Mouse (Mus musculus): ENCODE data around the gene Aifm2. TPM values are rescaled to one million over a fixed set of nuclear protein-coding genes. Genes with fewer than 3 reads are reported as not detected.

Gene Aifm2
- polyA plus RNA-seq, 2 experiments, result 12.9 to 14.9 TPM

DNA sequence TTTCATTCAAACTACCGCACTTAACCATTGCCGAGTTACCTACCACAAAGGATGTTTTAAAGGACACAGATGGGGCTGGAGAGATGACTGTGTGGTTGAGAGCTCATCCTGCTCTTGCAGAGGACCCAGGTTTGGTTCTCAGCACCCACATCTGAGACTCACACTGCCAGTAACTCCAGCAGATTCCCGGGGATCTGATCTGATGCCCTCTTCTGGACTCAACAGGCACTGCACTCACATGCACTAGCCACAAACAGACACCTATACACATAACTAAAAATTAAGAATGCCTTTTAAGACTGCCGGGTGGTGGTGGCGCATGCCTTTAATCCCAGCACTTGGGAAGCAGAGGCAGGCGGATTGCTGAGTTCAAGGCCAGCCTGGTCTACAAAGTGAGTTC is 15.1 kb downstream of the Aifm2 start:
- TF ChIP-seq POLR2A (IDR thresholded peaks at IDR 0.05; ENCODE audit: borderline replicate concordance, extremely low read depth, insufficient read depth, insufficient read length), result no peak
- Histone ChIP-seq H3K27me3 (ENCODE audit: control insufficient read depth, insufficient read depth, low read length) (no peaks in the 10 kb centered on the region), H3K9me3 (ENCODE audit: control insufficient read depth, low read length) (no peaks in the 10 kb centered on the region), H3K4me3 (replicated peaks; ENCODE audit: low read length) (no peak overlapping the region), H3K27ac (replicated peaks; ENCODE audit: low read depth, low read length) (no peak overlapping the region), H3K36me3 (ENCODE audit: control insufficient read depth, insufficient read depth, low read length) (peaks cover 5% of the 10 kb centered on the region; the same call in 1 of the 2 replicates), H3K4me1 (ENCODE audit: control insufficient read depth, insufficient read depth, low read length) (no peaks in the 10 kb centered on the region), H3K9ac (ENCODE audit: low read depth, low read length, severe bottlenecking) (no peak overlapping the region), H3K4me2 (replicated peaks; ENCODE audit: low read depth, low read length, severe bottlenecking) (no peak overlapping the region)
- 92% methylated on average over 6 of the region's 6 CpGs for WGBS
- DNase-seq (ENCODE audit: low spot score) (no peak), ATAC-seq (ENCODE audit: low FRiP score, low read depth) (no peak)

DNA sequence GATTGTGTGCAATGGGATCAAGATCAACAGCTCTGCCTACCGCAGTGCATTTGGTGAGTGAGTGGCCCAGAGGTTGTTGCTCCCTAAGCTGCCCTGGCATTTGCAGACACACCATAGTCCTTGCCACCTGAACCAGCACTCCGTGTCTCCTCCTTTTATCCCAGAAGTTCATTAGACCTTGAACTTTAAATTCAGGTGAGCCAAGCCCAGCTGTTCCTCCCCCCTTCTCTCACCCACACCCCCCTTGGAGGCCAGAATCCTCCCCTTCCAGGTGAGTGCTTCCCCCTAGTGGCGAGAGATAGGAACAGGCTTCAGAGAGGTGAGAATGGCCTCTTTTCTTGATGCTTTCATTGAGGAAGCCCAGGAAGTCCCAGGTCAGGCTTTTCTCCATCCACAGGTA is 19.3 kb downstream of the Aifm2 start:
- no peak overlapping the region for H3K9ac ChIP-seq (ENCODE audit: low read depth, low read length, severe bottlenecking)
- H3K27ac ChIP-seq (replicated peaks; ENCODE audit: low read depth, low read length), result no peak overlapping the region
- no peaks in the 10 kb centered on the region for H3K4me1 ChIP-seq (ENCODE audit: control insufficient read depth, insufficient read depth, low read length)
- ATAC-seq (ENCODE audit: low FRiP score, low read depth) (no peak), DNase-seq (ENCODE audit: low spot score) (no peak)
- H3K4me3 ChIP-seq (replicated peaks; ENCODE audit: low read length), result no peak overlapping the region
- H3K4me2 ChIP-seq (replicated peaks; ENCODE audit: low read depth, low read length, severe bottlenecking), result no peak overlapping the region
- H3K27me3 ChIP-seq (ENCODE audit: control insufficient read depth, insufficient read depth, low read length), result no peaks in the 10 kb centered on the region
- peaks cover 28% of the 10 kb centered on the region for H3K36me3 ChIP-seq (ENCODE audit: control insufficient read depth, insufficient read depth, low read length)
- 47% methylated on average over 3 of the region's 3 CpGs for WGBS
- no peak for TF ChIP-seq POLR2A (IDR thresholded peaks at IDR 0.05; ENCODE audit: borderline replicate concordance, extremely low read depth, insufficient read depth, insufficient read length)
- no peaks in the 10 kb centered on the region for H3K9me3 ChIP-seq (ENCODE audit: control insufficient read depth, low read length)

DNA sequence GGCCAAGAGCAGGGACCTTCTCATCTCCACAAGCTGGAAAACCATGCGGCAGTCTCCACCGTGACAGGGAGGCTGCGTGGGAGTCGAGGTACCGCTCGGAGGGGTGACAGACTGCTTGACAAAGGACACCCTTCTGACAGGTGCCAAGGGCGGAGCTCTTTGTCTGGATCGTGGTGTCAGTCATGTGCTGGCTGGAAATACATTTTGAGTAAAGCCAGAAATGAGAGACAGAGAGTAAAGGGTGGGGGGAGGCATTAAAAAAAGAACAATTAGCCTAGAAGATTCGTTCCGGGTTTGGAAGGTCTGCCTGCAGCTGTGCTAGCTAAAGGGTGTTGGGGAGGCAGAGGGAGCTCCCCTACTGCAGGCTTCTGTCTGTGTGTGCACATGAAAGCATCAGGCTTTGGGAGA is 21.6 kb downstream of the Aifm2 start:
- no peaks in the 10 kb centered on the region for H3K4me1 ChIP-seq (ENCODE audit: control insufficient read depth, insufficient read depth, low read length)
- TF ChIP-seq POLR2A (IDR thresholded peaks at IDR 0.05; ENCODE audit: borderline replicate concordance, extremely low read depth, insufficient read depth, insufficient read length), result no peak
- no peak overlapping the region for H3K27ac ChIP-seq (replicated peaks; ENCODE audit: low read depth, low read length)
- no peak overlapping the region for H3K4me3 ChIP-seq (replicated peaks; ENCODE audit: low read length)
- WGBS, result 73% methylated on average over 10 of the region's 10 CpGs
- ATAC-seq (ENCODE audit: low FRiP score, low read depth) (no peak), DNase-seq (ENCODE audit: low spot score) (no peak)
- no peaks in the 10 kb centered on the region for H3K9me3 ChIP-seq (ENCODE audit: control insufficient read depth, low read length)
- H3K4me2 ChIP-seq (replicated peaks; ENCODE audit: low read depth, low read length, severe bottlenecking), result no peak overlapping the region
- peaks cover 46% of the 10 kb centered on the region for H3K36me3 ChIP-seq (ENCODE audit: control insufficient read depth, insufficient read depth, low read length)
- H3K27me3 ChIP-seq (ENCODE audit: control insufficient read depth, insufficient read depth, low read length), result no peaks in the 10 kb centered on the region
- H3K9ac ChIP-seq (ENCODE audit: low read depth, low read length, severe bottlenecking), result no peak overlapping the region

DNA sequence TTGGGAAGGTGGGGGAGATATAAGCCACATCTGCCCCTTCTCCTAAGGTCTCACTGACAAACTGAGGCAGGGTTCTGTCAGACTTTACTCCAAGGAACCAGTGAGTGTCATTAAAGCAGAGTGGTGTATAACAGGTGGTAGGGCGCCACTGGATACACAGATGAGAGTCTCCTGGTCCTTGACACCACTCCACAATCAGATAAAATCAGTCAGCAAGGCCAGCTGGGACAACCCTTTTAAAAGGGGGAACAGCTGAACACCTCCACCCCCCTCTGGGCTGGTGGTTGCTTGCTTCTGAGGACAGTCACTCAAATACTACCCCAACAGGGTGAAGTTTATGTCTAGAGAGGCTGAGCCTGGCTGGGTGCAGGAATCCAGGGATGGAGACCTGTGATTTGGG is 22.5 kb downstream of the Aifm2 start:
- no peak overlapping the region for H3K9ac ChIP-seq (ENCODE audit: low read depth, low read length, severe bottlenecking)
- ATAC-seq (ENCODE audit: low FRiP score, low read depth) (no peak), DNase-seq (ENCODE audit: low spot score) (no peak)
- no peak for TF ChIP-seq POLR2A (IDR thresholded peaks at IDR 0.05; ENCODE audit: borderline replicate concordance, extremely low read depth, insufficient read depth, insufficient read length)
- WGBS, result 76% methylated on average over 1 of the region's 1 CpGs
- no peaks in the 10 kb centered on the region for H3K9me3 ChIP-seq (ENCODE audit: control insufficient read depth, low read length)
- H3K27me3 ChIP-seq (ENCODE audit: control insufficient read depth, insufficient read depth, low read length), result no peaks in the 10 kb centered on the region
- peaks cover 54% of the 10 kb centered on the region for H3K36me3 ChIP-seq (ENCODE audit: control insufficient read depth, insufficient read depth, low read length)
- no peak overlapping the region for H3K27ac ChIP-seq (replicated peaks; ENCODE audit: low read depth, low read length)
- no peak overlapping the region for H3K4me3 ChIP-seq (replicated peaks; ENCODE audit: low read length)
- no peaks in the 10 kb centered on the region for H3K4me1 ChIP-seq (ENCODE audit: control insufficient read depth, insufficient read depth, low read length)
- no peak overlapping the region for H3K4me2 ChIP-seq (replicated peaks; ENCODE audit: low read depth, low read length, severe bottlenecking)

DNA sequence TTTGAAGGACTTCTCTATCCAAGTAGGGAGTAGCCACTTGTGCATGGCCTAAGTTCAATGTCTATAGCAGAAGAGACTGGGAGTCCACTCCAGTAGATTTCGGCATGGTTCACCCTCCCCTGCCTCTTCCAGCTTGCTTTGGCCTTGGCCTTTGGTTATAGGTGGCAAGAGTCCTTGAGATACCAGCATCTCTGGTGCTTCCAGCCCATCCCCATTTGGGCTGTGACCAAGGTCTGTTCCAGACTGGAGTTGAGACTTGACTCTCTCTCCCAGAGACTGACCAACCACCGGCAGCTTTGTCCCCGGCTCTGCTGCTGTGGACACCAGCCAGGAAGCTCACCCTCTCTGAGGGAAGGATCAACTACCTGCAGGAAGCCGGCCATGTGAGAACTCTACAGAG is 23.1 kb downstream of the Aifm2 start:
- 89% methylated on average over 4 of the region's 4 CpGs for WGBS
- no peak for ATAC-seq (ENCODE audit: low FRiP score, low read depth)

DNA sequence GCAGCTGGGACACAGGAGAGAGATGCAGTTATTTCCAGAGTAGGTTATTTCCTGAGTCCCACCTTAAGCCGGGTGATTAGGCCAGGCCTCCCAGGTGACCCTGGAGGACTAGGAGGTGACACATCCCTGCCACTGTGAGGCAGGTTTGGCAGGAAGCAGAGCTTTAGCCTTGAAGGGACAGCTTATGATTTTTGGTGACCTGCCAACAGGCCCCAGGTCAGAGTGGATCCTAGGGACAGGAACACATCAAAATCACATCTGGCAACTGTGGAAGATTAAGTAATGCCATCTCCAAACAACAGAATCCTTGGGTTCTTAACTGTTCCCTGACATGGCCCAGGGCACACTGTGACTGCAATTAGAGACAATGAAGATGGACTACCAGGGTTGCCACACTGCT is 26.2 kb downstream of the Aifm2 start:
- ATAC-seq (ENCODE audit: low FRiP score, low read depth), result no peak
- peaks cover 90% of the 10 kb centered on the region for H3K36me3 ChIP-seq (ENCODE audit: control insufficient read depth, insufficient read depth, low read length)

More for the DNA sequence above, 23.1 kb downstream of the Aifm2 start:
- DNase-seq (ENCODE audit: low spot score), result no peak
- Histone ChIP-seq H3K4me1 (ENCODE audit: control insufficient read depth, insufficient read depth, low read length) (no peaks in the 10 kb centered on the region), H3K4me2 (replicated peaks; ENCODE audit: low read depth, low read length, severe bottlenecking) (no peak overlapping the region), H3K27me3 (ENCODE audit: control insufficient read depth, insufficient read depth, low read length) (no peaks in the 10 kb centered on the region), H3K27ac (replicated peaks; ENCODE audit: low read depth, low read length) (no peak overlapping the region), H3K9ac (ENCODE audit: low read depth, low read length, severe bottlenecking) (no peak overlapping the region), H3K9me3 (ENCODE audit: control insufficient read depth, low read length) (no peaks in the 10 kb centered on the region), H3K36me3 (ENCODE audit: control insufficient read depth, insufficient read depth, low read length) (peaks cover 60% of the 10 kb centered on the region), H3K4me3 (replicated peaks; ENCODE audit: low read length) (no peak overlapping the region)
- no peak for TF ChIP-seq POLR2A (IDR thresholded peaks at IDR 0.05; ENCODE audit: borderline replicate concordance, extremely low read depth, insufficient read depth, insufficient read length)

More for the DNA sequence above, 26.2 kb downstream of the Aifm2 start:
- Histone ChIP-seq H3K4me2 (replicated peaks; ENCODE audit: low read depth, low read length, severe bottlenecking) (no peak overlapping the region), H3K4me1 (ENCODE audit: control insufficient read depth, insufficient read depth, low read length) (no peaks in the 10 kb centered on the region), H3K27me3 (ENCODE audit: control insufficient read depth, insufficient read depth, low read length) (no peaks in the 10 kb centered on the region), H3K9me3 (ENCODE audit: control insufficient read depth, low read length) (no peaks in the 10 kb centered on the region; the same call in 1 of the 2 replicates), H3K27ac (replicated peaks; ENCODE audit: low read depth, low read length) (no peak overlapping the region), H3K9ac (ENCODE audit: low read depth, low read length, severe bottlenecking) (no peak overlapping the region), H3K4me3 (replicated peaks; ENCODE audit: low read length) (no peak overlapping the region)
- WGBS, result 88% methylated on average over 1 of the region's 1 CpGs
- DNase-seq (ENCODE audit: low spot score), result no peak
- TF ChIP-seq POLR2A (IDR thresholded peaks at IDR 0.05; ENCODE audit: borderline replicate concordance, extremely low read depth, insufficient read depth, insufficient read length), result no peak
